ENCODE assay signal across 39 mouse cellular contexts in genomic region chr17:23823614-23824013, GRCm38 (mm10). TPM values are rescaled to one million over a fixed set of nuclear protein-coding genes. Genes with fewer than 3 reads are reported as not detected.
DNase-seq lines count a peak whose midpoint lies in the region; ATAC-seq and TF ChIP-seq lines count a peak whose summit lies in the region.
"Had no signal": no experiment of that assay in that cellular context is flagged by ENCODE, and none has a peak within 500 bp of the region (broad histone marks: within the 10 kb centered on the region; RNA-seq: fewer than 3 reads in every experiment).

No protein-coding gene starts in this region.

- H3K9ac ChIP-seq in heart, embryonic 11.5 days (ENCODE audit: low read depth, low read length), result no peak overlapping the region
- no peak overlapping the region for H3K9ac ChIP-seq in kidney, embryonic 14.5 days (ENCODE audit: low read depth, low read length)
- H3K9ac ChIP-seq: embryonic facial prominence, embryonic 13.5 days; forebrain, embryonic 15.5 days; limb, embryonic 12.5 days; liver, embryonic 15.5 days; lung, embryonic 15.5 days; midbrain, embryonic 15.5 days had no signal

- TF ChIP-seq CTCF in E14TG2a.4 (conservative IDR thresholded peaks at IDR 0.05; ENCODE audit: low read length), result no peak
- no peak for TF ChIP-seq CTCF in cortical plate, adult 2 months (IDR thresholded peaks at IDR 0.05; ENCODE audit: extremely low read depth, insufficient read depth, low read length)

- intact Hi-C loops in heart, postnatal 14 days (cut with DNase I), result no loop called here
- intact Hi-C loops in left cerebral cortex, postnatal 36 days (cut with DNase I), result no loop called here

- no peak overlapping the region for H3K4me3 ChIP-seq in heart, embryonic 11.5 days (ENCODE audit: low read depth, low read length)
- no peak overlapping the region for H3K4me3 ChIP-seq in kidney, embryonic 14.5 days (ENCODE audit: low read length)
- peak overlapping the region; percentile 55 for H3K4me3 ChIP-seq in E14TG2a.4 (replicated peaks; ENCODE audit: low read length)
- no peak overlapping the region for H3K4me3 ChIP-seq in cortical plate, adult 2 months (ENCODE audit: insufficient read depth, low read length)
- H3K4me3 ChIP-seq: embryonic facial prominence, embryonic 13.5 days; erythroblast, embryonic 14.5 days; forebrain, embryonic 15.5 days; heart, embryonic 10.5 days; limb, embryonic 12.5 days; liver, embryonic 15.5 days; lung, embryonic 15.5 days; midbrain, embryonic 15.5 days had no signal

- H3K27me3 ChIP-seq in heart, embryonic 11.5 days (ENCODE audit: control insufficient read depth, insufficient read depth, low read length), result no peaks in the 10 kb centered on the region
- no peaks in the 10 kb centered on the region for H3K27me3 ChIP-seq in kidney, embryonic 14.5 days (ENCODE audit: control insufficient read depth, insufficient read depth, low read length)
- no peaks in the 10 kb centered on the region for H3K27me3 ChIP-seq in E14TG2a.4 (ENCODE audit: insufficient read depth, low read length)
- H3K27me3 ChIP-seq: embryonic facial prominence, embryonic 13.5 days; forebrain, embryonic 15.5 days; limb, embryonic 12.5 days; liver, embryonic 15.5 days; lung, embryonic 15.5 days; midbrain, embryonic 15.5 days; Patski had no signal

- H3K27ac ChIP-seq in heart, embryonic 11.5 days (ENCODE audit: low read depth, low read length), result no peak overlapping the region
- H3K27ac ChIP-seq in kidney, embryonic 14.5 days (ENCODE audit: low read depth, low read length), result no peak overlapping the region
- no peak overlapping the region for H3K27ac ChIP-seq in cortical plate, adult 2 months (ENCODE audit: insufficient read depth, low read length)
- H3K27ac ChIP-seq: embryonic facial prominence, embryonic 13.5 days; forebrain, embryonic 15.5 days; heart, embryonic 10.5 days; hindbrain, postnatal 0 days; kidney, postnatal 0 days; limb, embryonic 12.5 days; liver, embryonic 15.5 days; lung, embryonic 15.5 days; midbrain, embryonic 15.5 days had no signal

- no peaks in the 10 kb centered on the region for H3K9me3 ChIP-seq in heart, embryonic 11.5 days (replicated peaks; ENCODE audit: control insufficient read depth, low read length)
- peaks cover 12% of the 10 kb centered on the region for H3K9me3 ChIP-seq in kidney, embryonic 14.5 days (ENCODE audit: control insufficient read depth, low read length)
- H3K9me3 ChIP-seq in E14TG2a.4 (ENCODE audit: low read length), result peaks cover 59% of the 10 kb centered on the region

- DNase-seq in heart, postnatal 14 days, result no peak
- no peak for DNase-seq in kidney, postnatal 14 days
- DNase-seq in ovary, adult 18-20 months (ENCODE audit: low spot score), result no peak
- DNase-seq in left cerebral cortex, postnatal 36 days (ENCODE audit: low spot score in 2 of 2), result no peak
- DNase-seq: adrenal gland, postnatal 10 days; cerebellum, adult 9-10 months; cerebellum, postnatal 36 days; embryo, embryonic 11 days; gastrocnemius, postnatal 25 days; heart, adult 11 months; heart, postnatal 4 days; kidney, adult 2 months; right cerebral cortex, adult 18-20 months; spleen, adult 18-20 months; thymus, postnatal 4 days had no signal

- H3K4me1 ChIP-seq in heart, embryonic 11.5 days (ENCODE audit: control insufficient read depth, insufficient read depth, low read length), result peaks cover 7% of the 10 kb centered on the region
- peaks cover 15% of the 10 kb centered on the region; the same call in 1 of the 2 replicates for H3K4me1 ChIP-seq in kidney, embryonic 14.5 days (ENCODE audit: control insufficient read depth, insufficient read depth, low read length)
- H3K4me1 ChIP-seq in E14TG2a.4 (replicated peaks; ENCODE audit: low read depth, low read length), result peaks cover 74% of the 10 kb centered on the region
- H3K4me1 ChIP-seq in cortical plate, adult 2 months (ENCODE audit: control insufficient read depth, insufficient read depth, low read length), result no peaks in the 10 kb centered on the region; the same call in 1 of the 2 replicates

- 90% methylated on average over 12 of the region's 12 CpGs for WGBS in heart, embryonic 11.5 days (ENCODE audit: insufficient replicate concordance)
- 87% methylated on average over 12 of the region's 12 CpGs for WGBS in kidney, embryonic 14.5 days

- no peak overlapping the region for H3K4me2 ChIP-seq in heart, embryonic 11.5 days
- H3K4me2 ChIP-seq in kidney, embryonic 14.5 days (replicated peaks; ENCODE audit: low read depth, low read length), result no peak overlapping the region
- H3K4me2 ChIP-seq: embryonic facial prominence, embryonic 13.5 days; forebrain, embryonic 15.5 days; limb, embryonic 12.5 days; liver, embryonic 15.5 days; lung, embryonic 15.5 days; midbrain, embryonic 15.5 days had no signal

- ATAC-seq in heart, embryonic 11.5 days (replicated peaks; ENCODE audit: insufficient number of reproducible peaks, low FRiP score, low TSS enrichment), result peak; percentile 11; the same call in 1 of the 2 replicates
- 0 out of 2 replicates have a peak, but pooled peaks have one; percentile 21 for ATAC-seq in kidney, embryonic 14.5 days (ENCODE audit: low FRiP score, low TSS enrichment)
- ATAC-seq: CD4-positive, CD25-positive, alpha-beta regulatory T cell, adult 4 months; forebrain, embryonic 15.5 days; midbrain, embryonic 15.5 days; Patski had no signal

- TF ChIP-seq POLR2A in cortical plate, adult 2 months (IDR thresholded peaks at IDR 0.05; ENCODE audit: extremely low read depth, insufficient read depth, low read length), result peak; percentile 21; the same call in 1 of the 2 replicates

- H3K36me3 ChIP-seq in heart, embryonic 11.5 days (ENCODE audit: control insufficient read depth, insufficient read depth, low read length), result peaks cover 64% of the 10 kb centered on the region
- peaks cover 87% of the 10 kb centered on the region for H3K36me3 ChIP-seq in kidney, embryonic 14.5 days (ENCODE audit: control insufficient read depth, insufficient read depth, low read length)
- peaks cover 91% of the 10 kb centered on the region for H3K36me3 ChIP-seq in E14TG2a.4 (ENCODE audit: insufficient read depth, low read length)

RNA-seq across cellular contexts. Expression of gene Elob, which starts 5.3 kb away (rescaled TPM):
- 929 and 1,004 TPM in 2 replicates for polyA plus RNA-seq in heart, embryonic 11.5 days (2014; fragmentation: Nextera tagmentation; extraction: Ambion mirVana)
- 100 to 1,000 TPM; 339 to 355 TPM for total RNA-seq in heart, postnatal 14 days (2021)
- 982 and 1,429 TPM in 2 replicates for polyA plus RNA-seq in kidney, embryonic 14.5 days (2014; fragmentation: Nextera tagmentation; extraction: Ambion mirVana)
- 547 and 628 TPM in 2 replicates for polyA plus RNA-seq in cortical plate, adult 2 months (2012; rRNA removed)
- total RNA-seq in left cerebral cortex, postnatal 36 days (2021), result 100 to 1,000 TPM; 330 to 406 TPM

RNA-seq across cellular contexts. Expression of gene Prss33, which starts 12.2 kb away (rescaled TPM):
- polyA plus RNA-seq in heart, embryonic 11.5 days (2014; fragmentation: Nextera tagmentation; extraction: Ambion mirVana), result not detected in 2 replicates
- not detected for total RNA-seq in heart, postnatal 14 days (2021)
- 0.26 and 0.41 TPM in 2 replicates for polyA plus RNA-seq in kidney, embryonic 14.5 days (2014; fragmentation: Nextera tagmentation; extraction: Ambion mirVana)
- not detected in 2 replicates for polyA plus RNA-seq in cortical plate, adult 2 months (2012; rRNA removed)
- not detected for total RNA-seq in left cerebral cortex, postnatal 36 days (2021)
- total RNA-seq: adrenal gland, postnatal 10 days; gastrocnemius, adult 18-20 months; gastrocnemius, postnatal 25 days; heart, postnatal 4 days; hindbrain, postnatal 0 days; left cerebral cortex, postnatal 10 days; liver, adult 2 months; megakaryocyte, adult 5-6 weeks; neutrophil, adult 5-6 weeks had no signal
- polyA plus RNA-seq: CD4-positive, CD25-positive, alpha-beta regulatory T cell, adult 4 months; erythroblast, embryonic 14.5 days; forebrain, embryonic 15.5 days; G1E; heart, embryonic 10.5 days; heart, embryonic 16.5 days; hindbrain, postnatal 0 days; kidney, adult 2 months; limb, embryonic 12.5 days; liver, adult 2 months; liver, embryonic 15.5 days; neural tube, embryonic 11.5 days; Patski had no signal

RNA-seq across cellular contexts. Expression of gene Prss32, which starts 20.0 kb away (rescaled TPM):
- not detected in 2 replicates for polyA plus RNA-seq in heart, embryonic 11.5 days (2014; fragmentation: Nextera tagmentation; extraction: Ambion mirVana)
- not detected for total RNA-seq in heart, postnatal 14 days (2021)
- polyA plus RNA-seq in kidney, embryonic 14.5 days (2014; fragmentation: Nextera tagmentation; extraction: Ambion mirVana), result 0.14 TPM in 1 of 2 replicates, not detected in the other
- polyA plus RNA-seq in cortical plate, adult 2 months (2012; rRNA removed), result not detected in 2 replicates
- not detected for total RNA-seq in left cerebral cortex, postnatal 36 days (2021)
- total RNA-seq: adrenal gland, postnatal 10 days; gastrocnemius, adult 18-20 months; gastrocnemius, postnatal 25 days; heart, postnatal 4 days; hindbrain, postnatal 0 days; left cerebral cortex, postnatal 10 days; liver, adult 2 months; megakaryocyte, adult 5-6 weeks had no signal
- polyA plus RNA-seq: CD4-positive, CD25-positive, alpha-beta regulatory T cell, adult 4 months; embryonic facial prominence, embryonic 13.5 days; forebrain, embryonic 15.5 days; G1E; heart, embryonic 10.5 days; kidney, adult 2 months; kidney, postnatal 0 days; limb, embryonic 12.5 days; liver, embryonic 15.5 days; lung, embryonic 15.5 days; midbrain, embryonic 15.5 days; neural tube, embryonic 11.5 days had no signal

RNA-seq across cellular contexts. Expression of gene Prss41, which starts 20.4 kb away (rescaled TPM):
- polyA plus RNA-seq in heart, embryonic 11.5 days (2014; fragmentation: Nextera tagmentation; extraction: Ambion mirVana), result 0.19 and 0.31 TPM in 2 replicates
- total RNA-seq in heart, postnatal 14 days (2021), result not detected
- polyA plus RNA-seq in kidney, embryonic 14.5 days (2014; fragmentation: Nextera tagmentation; extraction: Ambion mirVana), result 3.1 and 3.9 TPM in 2 replicates
- 0.23 and 0.29 TPM in 2 replicates for polyA plus RNA-seq in cortical plate, adult 2 months (2012; rRNA removed)
- 1 to 10 TPM; 1.5 to 1.6 TPM for total RNA-seq in left cerebral cortex, postnatal 36 days (2021)
- total RNA-seq: G1E; gastrocnemius, adult 18-20 months; gastrocnemius, postnatal 25 days; heart, postnatal 4 days; liver, adult 2 months; megakaryocyte, adult 5-6 weeks; neutrophil, adult 5-6 weeks had no signal
- polyA plus RNA-seq: G1E had no signal

RNA-seq across cellular contexts. Expression of gene Srrm2, which starts 33.3 kb away (rescaled TPM):
- 285 and 390 TPM in 2 replicates for polyA plus RNA-seq in heart, embryonic 11.5 days (2014; fragmentation: Nextera tagmentation; extraction: Ambion mirVana)
- total RNA-seq in heart, postnatal 14 days (2021), result 100 to 1,000 TPM; 192 to 227 TPM
- 560 and 567 TPM in 2 replicates for polyA plus RNA-seq in kidney, embryonic 14.5 days (2014; fragmentation: Nextera tagmentation; extraction: Ambion mirVana)
- polyA plus RNA-seq in cortical plate, adult 2 months (2012; rRNA removed), result 640 and 696 TPM in 2 replicates
- 100 to 1,000 TPM; 420 to 743 TPM for total RNA-seq in left cerebral cortex, postnatal 36 days (2021)
